Mouse (Mus musculus) liver, embryonic 13.5 days (tissue): ENCODE measurements around the gene Pkp4. TPM values are rescaled to one million over a fixed set of nuclear protein-coding genes. Genes with fewer than 3 reads are reported as not detected.

Experiments
- ATAC-seq: fragments of 200-750 bp; cut with Nextera tagmentation; 2 replicates; pipeline ENCODE4 v1.8.0; 2017; ENCODE audit warnings: low read depth, mild to moderate bottlenecking, moderate number of reproducible peaks, moderate library complexity
- DNase-seq: peaks from one replicate; pipeline ENCODE4 v3.0.0; 2022
- H3K27ac ChIP-seq: fragments of 300-500 bp; sonication (generic); 2 replicates; pipeline ENCODE4 v1.5.1; 2015; ENCODE audit warnings: moderate library complexity, mild to moderate bottlenecking, inconsistent platforms
- H3K27me3 ChIP-seq: fragments of 300-500 bp; sonication (generic); 2 replicates; pipeline ENCODE4 v1.6.1; 2015; ENCODE audit warnings: mild to moderate bottlenecking, inconsistent platforms
- H3K36me3 ChIP-seq: fragments of 300-500 bp; sonication (generic); 2 replicates; pipeline ENCODE4 v1.6.1; 2015; ENCODE audit warnings: mild to moderate bottlenecking, inconsistent platforms
- H3K4me1 ChIP-seq: fragments of 300-500 bp; sonication (generic); replicated peaks from 2 replicates; pipeline ENCODE4 v1.6.1; 2015; ENCODE audit warnings: inconsistent platforms
- H3K4me2 ChIP-seq: fragments of 300-500 bp; sonication (generic); 2 replicates; pipeline ENCODE4 v1.6.1; 2015; ENCODE audit warnings: inconsistent platforms, mild to moderate bottlenecking, moderate library complexity
- H3K4me3 ChIP-seq: fragments of 300-500 bp; sonication (generic); replicated peaks from 2 replicates; pipeline ENCODE4 v1.5.1; 2015; ENCODE audit warnings: mild to moderate bottlenecking, inconsistent platforms
- H3K9ac ChIP-seq: fragments of 300-500 bp; sonication (generic); 2 replicates; pipeline ENCODE4 v1.6.1; 2015; ENCODE audit warnings: mild to moderate bottlenecking, inconsistent platforms
- H3K9me3 ChIP-seq: fragments of 300-500 bp; sonication (generic); replicated peaks from 2 replicates; pipeline ENCODE4 v1.6.1; 2016; ENCODE audit warnings: inconsistent platforms
- WGBS: fragments of 180-500 bp; shearing (Covaris S2); methylation state at CpG from one replicate; pipeline ENCODE4 v1.1.7; 2015; ENCODE audit not compliant: insufficient replicate concordance; 5-methylcytosine and 5-hydroxymethylcytosine counted together
- polyA plus RNA-seq: library from polyadenylated mRNA; unstranded; fragments of >200 nt; fragmentation: Nextera tagmentation; extraction: Ambion mirVana; gene quantifications from 2 replicates; pipeline ENCODE4 v1.2.1, GENCODE M21; 2015

Pkp4 gene
- 5.8 and 6.3 TPM in 2 replicates for polyA plus RNA-seq

DNA sequence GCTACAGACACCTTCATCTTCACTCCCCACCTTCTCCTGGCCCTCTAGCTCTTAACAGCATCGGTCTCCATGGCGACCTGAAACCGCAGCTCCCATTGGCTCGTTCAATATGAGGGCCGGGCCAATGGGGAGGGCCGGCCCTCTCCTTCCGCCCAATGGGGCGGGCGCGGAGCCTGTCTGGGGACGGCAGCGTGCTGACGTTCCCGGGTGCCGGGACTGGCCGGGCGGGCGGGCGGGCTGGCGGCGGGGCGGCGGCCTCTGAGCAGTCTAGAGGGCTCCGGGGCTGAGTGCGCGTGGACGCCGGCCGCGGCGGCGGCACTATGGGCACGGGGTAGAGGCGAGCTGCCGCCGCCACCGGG, at the start of gene Pkp4, which contains the start of gene Ccdc148:
TSS of gene Pkp4 (plus strand) at position 246 of the 359 bp plus-strand sequence.
TSS of gene Ccdc148 (minus strand) at position 79 of the 359 bp plus-strand sequence.
- H3K27ac ChIP-seq = peak within 1 kb of the TSS; percentile 64
- under 1% methylated on average over 22 of the region's 37 CpGs for WGBS

DNA sequence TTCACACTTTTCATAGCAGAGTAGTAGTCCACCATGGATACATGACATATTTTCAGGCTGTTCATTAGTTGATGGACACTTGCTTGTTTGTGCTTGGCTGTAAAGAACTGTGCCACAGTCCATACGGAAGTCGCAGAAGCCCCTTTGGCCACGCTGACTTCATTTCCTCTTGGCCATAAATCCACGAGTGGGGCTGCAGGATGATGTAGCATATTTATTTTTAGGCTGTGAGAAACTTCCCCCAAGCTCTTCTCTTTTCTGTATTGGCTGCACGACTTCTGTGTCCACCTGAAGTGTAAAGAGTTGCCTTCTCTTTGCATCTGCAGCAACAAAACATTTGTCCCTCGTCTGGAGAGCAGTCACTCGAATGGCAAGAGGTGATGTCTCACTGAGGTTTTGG, 31.6 kb upstream of the Pkp4 start:
- ATAC-seq = no peak
- Histone ChIP-seq H3K4me2 (no peak overlapping the region), H3K36me3 (no peaks in the 10 kb centered on the region), H3K9ac (no peak overlapping the region), H3K27me3 (no peaks in the 10 kb centered on the region), H3K9me3 (no peaks in the 10 kb centered on the region), H3K4me1 (no peaks in the 10 kb centered on the region), H3K27ac (no peak overlapping the region), H3K4me3 (no peak overlapping the region)
- 38% methylated on average over 7 of the region's 7 CpGs for WGBS
- no peak for DNase-seq

More for the DNA sequence above, at the start of gene Pkp4, which contains the start of gene Ccdc148:
- peak; percentile 96 for ATAC-seq
- H3K9ac ChIP-seq = peak within 1 kb of the TSS; percentile 83
- H3K9me3 ChIP-seq = no peaks in the 10 kb centered on the region
- H3K27me3 ChIP-seq = 0 out of 2 replicates have a peak, but pooled peaks cover 8% of the 10 kb centered on the region
- peak within 1 kb of the TSS; percentile 91 for H3K4me2 ChIP-seq
- DNase-seq = peak; percentile 82
- H3K4me3 ChIP-seq = peak within 1 kb of the TSS; percentile 80
- H3K4me1 ChIP-seq = peaks cover 34% of the 10 kb centered on the region
- H3K36me3 ChIP-seq = no peaks in the 10 kb centered on the region

DNA sequence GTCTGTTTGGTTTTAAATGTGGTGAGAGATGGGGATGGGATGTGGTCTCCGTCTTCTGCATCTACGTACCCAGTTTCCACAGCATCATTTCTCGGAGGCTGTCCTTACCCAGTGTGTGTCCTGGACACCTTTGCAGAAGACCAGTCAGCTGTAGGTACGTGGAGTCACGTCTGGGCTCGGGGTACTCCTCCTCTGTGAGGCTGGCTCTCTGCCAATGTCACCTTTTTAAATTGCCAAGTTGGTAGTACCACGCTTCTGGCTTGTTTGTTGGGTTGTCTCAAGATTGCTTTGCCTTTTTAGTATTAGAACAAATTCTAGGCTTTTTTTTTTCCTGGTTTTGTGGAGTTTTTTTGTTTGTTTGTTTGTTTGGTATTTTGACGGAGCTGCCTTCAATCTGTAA, 30.8 kb upstream of the Pkp4 start:
- H3K4me1 ChIP-seq = no peaks in the 10 kb centered on the region
- ATAC-seq = no peak
- 64% methylated on average over 8 of the region's 8 CpGs for WGBS
- DNase-seq = no peak
- no peaks in the 10 kb centered on the region for H3K27me3 ChIP-seq
- H3K9ac ChIP-seq = no peak overlapping the region
- no peak overlapping the region for H3K4me2 ChIP-seq
- H3K4me3 ChIP-seq = no peak overlapping the region
- H3K27ac ChIP-seq = no peak overlapping the region
- H3K36me3 ChIP-seq = no peaks in the 10 kb centered on the region
- no peaks in the 10 kb centered on the region for H3K9me3 ChIP-seq

DNA sequence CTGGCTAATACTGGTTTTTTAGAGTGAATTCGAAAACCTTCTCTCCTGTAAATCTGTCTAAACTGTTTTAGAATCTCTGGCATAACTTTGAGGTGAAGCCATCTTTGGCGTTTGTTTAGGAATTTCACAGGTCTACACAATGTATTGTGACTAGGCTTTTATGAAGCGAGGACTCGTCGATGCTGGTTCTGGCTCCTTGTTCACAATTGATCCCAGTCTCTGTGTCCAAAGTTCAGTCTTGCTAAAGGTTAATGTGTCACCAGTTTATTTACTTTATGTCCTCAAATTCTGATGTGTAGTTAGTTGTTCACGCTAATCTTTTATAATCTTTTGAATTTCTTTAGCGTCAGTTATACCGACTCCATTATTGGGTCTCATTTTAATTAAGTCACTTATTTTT, 29.6 kb upstream of the Pkp4 start:
- H3K9ac ChIP-seq = no peak overlapping the region
- H3K27me3 ChIP-seq = no peaks in the 10 kb centered on the region
- H3K4me3 ChIP-seq = no peak overlapping the region
- H3K36me3 ChIP-seq = no peaks in the 10 kb centered on the region
- 69% methylated on average over 8 of the region's 8 CpGs for WGBS
- ATAC-seq (no peak), DNase-seq (no peak)
- no peaks in the 10 kb centered on the region for H3K4me1 ChIP-seq
- H3K4me2 ChIP-seq = no peak overlapping the region
- no peak overlapping the region for H3K27ac ChIP-seq
- no peaks in the 10 kb centered on the region for H3K9me3 ChIP-seq

DNA sequence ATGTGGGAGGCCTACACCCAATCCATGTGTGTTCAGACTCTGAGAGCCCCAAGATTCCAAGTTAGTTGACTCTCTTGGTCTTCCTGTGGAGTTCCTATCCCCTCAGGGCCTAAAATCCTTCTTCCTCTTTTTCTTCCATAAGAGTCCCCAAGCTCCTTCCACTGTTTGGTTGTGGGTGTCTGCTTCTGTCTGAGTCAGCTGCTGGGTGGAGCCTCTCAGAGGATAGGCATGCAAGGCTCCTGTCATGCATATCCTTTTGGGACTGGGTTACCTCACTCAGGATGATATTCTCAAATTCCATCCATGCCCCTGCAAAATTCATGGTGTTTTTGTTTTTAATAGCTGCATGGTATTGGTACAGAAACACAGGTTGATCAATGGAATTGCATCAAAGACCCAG, 5.2 kb upstream of the Pkp4 start:
- DNase-seq = no peak
- ATAC-seq = no peak
- H3K27me3 ChIP-seq = no peaks in the 10 kb centered on the region
- no peaks in the 10 kb centered on the region for H3K36me3 ChIP-seq
- no peak overlapping the region for H3K27ac ChIP-seq
- no peak overlapping the region for H3K9ac ChIP-seq
- no peaks in the 10 kb centered on the region for H3K9me3 ChIP-seq
- no peak overlapping the region for H3K4me3 ChIP-seq
- no peak overlapping the region for H3K4me2 ChIP-seq
- peaks cover 7% of the 10 kb centered on the region for H3K4me1 ChIP-seq

DNA sequence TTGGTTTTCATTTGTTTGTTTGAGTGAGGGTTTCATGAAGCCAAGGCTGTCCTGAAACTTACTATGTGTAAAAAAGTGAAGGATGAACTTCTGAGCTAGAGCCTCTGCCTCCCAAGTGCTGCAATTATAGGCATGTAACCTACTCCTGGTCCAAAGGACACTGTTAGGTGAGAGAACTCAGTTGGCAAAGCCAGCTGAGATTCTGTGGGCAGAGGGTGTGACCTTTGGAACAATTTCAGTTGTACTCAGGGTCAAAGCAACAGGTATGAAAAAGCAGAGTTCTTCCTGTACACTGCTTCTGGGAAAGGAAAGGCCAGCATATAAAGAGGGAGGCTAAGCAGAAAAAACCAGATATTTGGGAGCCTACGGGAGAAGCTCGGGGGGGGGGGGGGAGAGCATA, 2.5 kb upstream of the Pkp4 start:
- 31% methylated on average over 2 of the region's 2 CpGs for WGBS
- no peak for DNase-seq
- Histone ChIP-seq H3K4me2 (no peak overlapping the region), H3K4me1 (peaks cover 27% of the 10 kb centered on the region), H3K36me3 (no peaks in the 10 kb centered on the region), H3K27me3 (0 out of 2 replicates have a peak, but pooled peaks cover 8% of the 10 kb centered on the region), H3K27ac (no peak overlapping the region), H3K4me3 (no peak overlapping the region), H3K9me3 (no peaks in the 10 kb centered on the region), H3K9ac (no peak overlapping the region)
- no peak for ATAC-seq

DNA sequence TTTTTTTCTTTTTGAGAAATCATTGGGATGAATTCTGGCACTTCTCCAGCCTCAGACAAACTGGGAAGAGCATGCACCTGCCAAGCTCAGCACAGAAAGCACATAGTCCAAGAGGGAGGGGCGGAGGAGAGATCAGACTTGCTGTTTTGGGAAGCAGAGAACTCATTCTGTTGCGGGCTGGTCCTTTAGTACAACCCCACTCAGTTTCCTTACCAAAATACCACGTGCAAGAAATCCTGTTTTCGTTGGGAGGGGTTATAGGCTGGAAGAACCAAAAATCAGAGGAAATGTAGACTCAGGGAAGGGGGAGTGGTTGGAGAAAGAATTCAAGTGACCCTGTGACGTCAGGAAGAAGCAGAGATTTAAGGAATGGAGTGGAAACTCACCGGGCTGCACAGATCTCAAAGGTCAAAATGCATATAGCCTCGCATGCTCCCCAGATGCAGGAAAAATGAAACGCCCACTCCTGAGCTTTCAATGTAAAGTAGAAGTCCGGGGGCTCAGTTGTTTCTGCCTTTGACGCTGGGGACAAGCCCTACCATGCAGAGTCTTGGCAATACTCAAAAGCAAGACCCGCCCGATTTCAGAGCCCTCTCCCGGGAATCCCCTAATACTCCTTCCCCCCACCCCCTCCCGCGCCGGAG, 567 bp upstream of the Pkp4 start:
- peaks cover 34% of the 10 kb centered on the region for H3K4me1 ChIP-seq
- no peaks in the 10 kb centered on the region for H3K36me3 ChIP-seq
- DNase-seq (no peak), ATAC-seq (no peak)
- H3K4me2 ChIP-seq = peak overlapping the region; percentile 91
- H3K27ac ChIP-seq = no peak overlapping the region
- H3K9me3 ChIP-seq = no peaks in the 10 kb centered on the region
- H3K27me3 ChIP-seq = 0 out of 2 replicates have a peak, but pooled peaks cover 8% of the 10 kb centered on the region
- H3K9ac ChIP-seq = no peak overlapping the region
- peak overlapping the region; percentile 80 for H3K4me3 ChIP-seq
- under 1% methylated on average over 16 of the region's 16 CpGs for WGBS

DNA sequence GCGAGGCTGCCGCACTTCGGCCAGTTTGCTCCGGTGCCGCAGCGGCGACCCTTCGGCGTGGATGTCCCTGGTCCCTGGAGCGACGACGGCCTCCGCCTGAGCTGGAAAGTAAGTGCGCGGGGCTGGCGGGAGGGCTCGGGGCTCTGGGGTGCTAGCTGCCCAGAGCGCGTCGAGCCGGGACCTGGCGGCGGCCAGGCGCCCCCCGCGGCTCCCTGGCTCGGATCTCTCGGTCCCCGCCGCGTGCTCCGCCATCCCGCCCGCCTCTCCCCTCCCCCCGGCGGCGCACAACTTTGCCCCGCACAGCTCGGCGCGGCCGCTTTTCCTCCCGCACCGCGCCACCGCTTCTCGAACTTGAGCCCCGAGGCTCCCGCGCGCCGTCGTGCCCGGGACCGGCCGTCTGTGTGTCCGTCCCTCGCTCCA, 381 bp downstream of the Pkp4 start:
- Histone ChIP-seq H3K36me3 (no peaks in the 10 kb centered on the region), H3K27ac (peak overlapping the region; percentile 64), H3K27me3 (0 out of 2 replicates have a peak, but pooled peaks cover 8% of the 10 kb centered on the region), H3K4me3 (peak overlapping the region; percentile 80), H3K9ac (peak overlapping the region; percentile 83), H3K4me2 (peak overlapping the region; percentile 91), H3K4me1 (peaks cover 34% of the 10 kb centered on the region), H3K9me3 (no peaks in the 10 kb centered on the region)
- ATAC-seq (peak; percentile 37), DNase-seq (peak; percentile 4)
- WGBS = 1% methylated on average over 42 of the region's 58 CpGs

DNA sequence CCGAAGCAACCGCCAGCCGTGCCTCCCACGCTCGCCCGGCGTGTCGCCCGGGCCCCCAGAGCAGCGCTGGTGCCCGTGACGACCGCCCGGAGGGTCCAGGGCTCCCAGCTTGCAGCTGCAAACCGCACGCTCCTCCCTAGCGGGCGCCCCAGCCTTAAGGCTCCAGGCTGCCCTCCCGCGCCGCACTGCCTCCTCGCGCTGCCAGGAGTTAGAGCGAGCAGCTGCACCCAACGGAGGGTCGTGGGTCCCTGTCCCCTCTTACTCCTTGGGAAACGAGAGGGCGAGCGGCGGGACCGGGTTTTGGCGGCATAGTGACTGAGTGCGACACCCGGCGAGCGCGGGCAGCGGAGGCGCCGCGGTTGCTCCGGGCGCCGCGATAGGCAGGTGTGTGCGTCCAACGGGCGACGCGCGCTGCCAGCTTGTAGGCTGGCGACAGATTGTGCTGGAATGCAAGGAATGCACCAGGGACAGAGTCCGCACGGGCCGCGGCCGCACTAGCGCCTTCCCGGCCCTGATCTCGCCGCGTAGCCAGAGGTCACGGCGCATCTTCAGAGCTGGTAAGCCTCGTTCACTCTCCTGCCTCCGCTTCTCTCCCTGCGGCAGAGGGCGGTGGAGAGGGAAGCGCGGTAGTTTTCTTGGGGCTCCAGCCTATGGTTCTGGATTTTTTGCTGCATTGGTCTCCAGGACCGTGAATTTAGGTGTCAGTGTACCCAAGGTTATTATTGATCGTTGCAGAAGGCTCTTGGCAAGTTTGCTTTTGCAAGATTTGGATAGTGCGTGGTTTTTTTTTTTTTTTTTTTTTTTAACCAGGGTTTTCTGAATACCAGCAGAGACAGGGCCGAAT, 1.0 kb downstream of the Pkp4 start:
- ATAC-seq = peak; percentile 49
- Histone ChIP-seq H3K27me3 (0 out of 2 replicates have a peak, but pooled peaks cover 8% of the 10 kb centered on the region), H3K9me3 (no peaks in the 10 kb centered on the region), H3K27ac (peak overlapping the region; percentile 64), H3K4me1 (peaks cover 34% of the 10 kb centered on the region), H3K4me2 (peak overlapping the region; percentile 91), H3K9ac (peak overlapping the region; percentile 83), H3K36me3 (no peaks in the 10 kb centered on the region), H3K4me3 (peak overlapping the region; percentile 80)
- peak; percentile 36 for DNase-seq
- WGBS = 1% methylated on average over 73 of the region's 74 CpGs

DNA sequence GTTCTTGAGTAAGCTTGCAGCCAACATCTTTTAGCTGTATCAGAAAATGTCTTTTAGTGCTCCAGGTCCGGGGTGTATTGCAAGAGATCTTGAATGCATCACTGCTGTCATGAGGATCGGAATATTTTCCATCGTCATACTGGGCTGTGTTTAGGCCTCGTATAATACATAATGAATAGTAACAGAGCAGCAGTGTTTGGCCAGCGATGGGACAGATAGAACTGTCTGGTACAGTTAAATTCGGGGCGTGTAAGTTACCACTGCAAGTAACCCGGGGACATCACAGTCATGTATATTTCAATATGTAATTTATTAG, 1.6 kb downstream of the Pkp4 start:
- Histone ChIP-seq H3K4me2 (peak overlapping the region; percentile 91), H3K9me3 (no peaks in the 10 kb centered on the region), H3K4me1 (peaks cover 37% of the 10 kb centered on the region), H3K4me3 (peak overlapping the region; percentile 80), H3K36me3 (no peaks in the 10 kb centered on the region), H3K27me3 (0 out of 2 replicates have a peak, but pooled peaks cover 8% of the 10 kb centered on the region), H3K9ac (peak overlapping the region; percentile 83; the same call in 1 of the 2 replicates), H3K27ac (no peak overlapping the region)
- ATAC-seq (no peak), DNase-seq (no peak)
- 40% methylated on average over 8 of the region's 8 CpGs for WGBS

DNA sequence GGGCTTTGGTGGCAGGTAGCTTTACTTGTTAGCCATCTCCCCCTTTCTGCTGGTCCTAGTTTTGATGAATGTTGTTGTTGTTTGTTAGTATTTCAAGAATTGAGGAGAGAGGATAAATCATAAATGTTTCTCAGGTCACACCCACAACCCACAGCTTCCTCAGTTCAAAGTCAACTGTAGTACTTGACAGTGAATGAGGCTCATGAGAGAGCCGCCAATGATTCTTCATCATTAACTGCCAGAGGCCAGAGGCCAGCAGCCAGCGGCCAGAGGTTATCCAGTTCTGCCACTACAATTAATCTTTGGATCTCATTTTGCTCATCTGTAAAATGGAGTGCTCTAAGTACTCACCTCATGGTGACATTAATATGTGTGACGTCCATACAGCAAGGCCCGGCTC, 6.3 kb downstream of the Pkp4 start:
- H3K4me1 ChIP-seq = peaks cover 46% of the 10 kb centered on the region
- no peak overlapping the region for H3K4me3 ChIP-seq
- H3K36me3 ChIP-seq = no peaks in the 10 kb centered on the region
- no peak overlapping the region for H3K9ac ChIP-seq
- 0 out of 2 replicates have a peak, but pooled peaks have one; percentile 19 for ATAC-seq
- 55% methylated on average over 4 of the region's 4 CpGs for WGBS
- no peak for DNase-seq
- H3K9me3 ChIP-seq = no peaks in the 10 kb centered on the region
- 0 out of 2 replicates have a peak, but pooled peaks cover under 1% of the 10 kb centered on the region for H3K27me3 ChIP-seq
- no peak overlapping the region for H3K27ac ChIP-seq
- H3K4me2 ChIP-seq = no peak overlapping the region
